In the genomic region with DNA sequence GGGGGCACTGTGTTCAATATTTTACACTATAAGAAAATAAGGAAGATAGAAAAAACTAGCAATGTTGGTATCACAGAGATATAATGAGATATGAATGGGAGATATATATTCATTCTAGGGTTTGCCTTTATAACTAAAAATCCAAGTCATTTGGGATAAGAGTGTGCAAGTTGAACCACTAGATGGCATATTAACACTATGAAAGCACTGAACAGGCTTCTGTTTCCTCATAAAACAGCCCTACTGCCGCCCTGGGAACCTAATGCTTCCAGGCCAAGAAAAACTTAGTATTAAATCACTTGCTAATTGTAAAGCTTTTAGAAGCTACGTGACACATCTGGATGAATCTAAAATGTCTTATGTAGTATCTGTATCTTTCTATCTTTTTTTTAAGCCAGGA, we compare ENCODE assay signal across 9 mouse cellular contexts.
DNase-seq lines count a peak whose midpoint lies in the region; ATAC-seq and TF ChIP-seq lines count a peak whose summit lies in the region.
"Had no signal": no experiment of that assay in that cellular context is flagged by ENCODE, and none has a peak within 500 bp of the region (broad histone marks: within the 10 kb centered on the region; RNA-seq: fewer than 3 reads in every experiment).

No protein-coding gene starts in this region.

- no peaks in the 10 kb centered on the region for H3K36me3 ChIP-seq in hindbrain, postnatal 0 days (ENCODE audit: insufficient read depth, low read length)
- H3K36me3 ChIP-seq: stomach, embryonic 15.5 days had no signal

- TF ChIP-seq POLR2A in cortical plate, adult 2 months (IDR thresholded peaks at IDR 0.05; ENCODE audit: extremely low read depth, insufficient read depth, low read length): no peak

- peak; percentile 48 for TF ChIP-seq CTCF in cortical plate, adult 2 months (IDR thresholded peaks at IDR 0.05; ENCODE audit: extremely low read depth, insufficient read depth, low read length)
- peak; percentile 80 for TF ChIP-seq CTCF in hindbrain, postnatal 0 days (IDR thresholded peaks at IDR 0.05; ENCODE audit: low read depth)

- ATAC-seq in frontal cortex, adult (ENCODE audit: low TSS enrichment): peak; percentile 99
- peak; percentile 88 for ATAC-seq in hindbrain, postnatal 0 days
- ATAC-seq in inflammation-experienced regulatory T-cells, adult 6 months: no peak
- ATAC-seq in monocyte, adult 5-6 weeks (replicated peaks; ENCODE audit: insufficient number of reproducible peaks, low FRiP score, low TSS enrichment, poor library complexity, severe bottlenecking): no peak

- H3K4me1 ChIP-seq in cortical plate, adult 2 months (ENCODE audit: control insufficient read depth, insufficient read depth, low read length): no peaks in the 10 kb centered on the region
- H3K4me1 ChIP-seq in hindbrain, postnatal 0 days (ENCODE audit: insufficient read depth, low read length): no peaks in the 10 kb centered on the region
- H3K4me1 ChIP-seq: stomach, embryonic 15.5 days had no signal

- no peak overlapping the region for H3K4me3 ChIP-seq in cortical plate, adult 2 months (ENCODE audit: insufficient read depth, low read length)
- no peak overlapping the region for H3K4me3 ChIP-seq in hindbrain, postnatal 0 days (ENCODE audit: low read length)
- H3K4me3 ChIP-seq: stomach, embryonic 15.5 days had no signal

- no peak overlapping the region for H3K9ac ChIP-seq in hindbrain, postnatal 0 days (replicated peaks; ENCODE audit: low read length)
- H3K9ac ChIP-seq: stomach, embryonic 15.5 days had no signal

- H3K27me3 ChIP-seq in hindbrain, postnatal 0 days (ENCODE audit: insufficient read depth, low read length): no peaks in the 10 kb centered on the region
- H3K27me3 ChIP-seq: stomach, embryonic 15.5 days had no signal

- WGBS in hindbrain, postnatal 0 days: 10% methylated on average over 2 of the region's 2 CpGs

- no peak for DNase-seq in frontal cortex, postnatal 25 days (ENCODE audit: low spot score in 2 of 2)
- DNase-seq in 3T3-L1 (ENCODE audit: low read depth, low spot score): peak; percentile 84
- DNase-seq in hindbrain, postnatal 0 days (ENCODE audit: low spot score): peak; percentile 86
- peak; percentile 18 for DNase-seq in lung, postnatal 25 days (ENCODE audit: low spot score)

- no peak overlapping the region for H3K4me2 ChIP-seq in hindbrain, postnatal 0 days (ENCODE audit: low read depth, low read length)
- H3K4me2 ChIP-seq: stomach, embryonic 15.5 days had no signal

- H3K27ac ChIP-seq in cortical plate, adult 2 months (ENCODE audit: insufficient read depth, low read length): no peak overlapping the region
- no peak overlapping the region for H3K27ac ChIP-seq in hindbrain, postnatal 0 days
- H3K27ac ChIP-seq: stomach, embryonic 15.5 days had no signal

- H3K9me3 ChIP-seq in hindbrain, postnatal 0 days (ENCODE audit: low read length): no peaks in the 10 kb centered on the region
- H3K9me3 ChIP-seq: stomach, embryonic 15.5 days had no signal

Comparison
In these comparisons a context has a peak if more than half of its experiments do, and no peak if none do; other contexts are left out.
1. ATAC-seq: peak in frontal cortex, adult (single experiment) and hindbrain, postnatal 0 days (single experiment); none in inflammation-experienced regulatory T-cells, adult 6 months (single experiment) and monocyte, adult 5-6 weeks (single experiment).
2. DNase-seq: peak in 3T3-L1 (single experiment), hindbrain, postnatal 0 days (single experiment) and lung, postnatal 25 days (single experiment); none in frontal cortex, postnatal 25 days (0 of 2).